ENCODE assay signal across 29 mouse cellular contexts in genomic region chr17:27183667-27184292, GRCm38 (mm10). TPM values are rescaled to one million over a fixed set of nuclear protein-coding genes. Genes with fewer than 3 reads are reported as not detected.
DNase-seq lines count a peak whose midpoint lies in the region; ATAC-seq lines count a peak whose summit lies in the region.
"Had no signal": no experiment of that assay in that cellular context is flagged by ENCODE, and none has a peak within 500 bp of the region (broad histone marks: within the 10 kb centered on the region; RNA-seq: fewer than 3 reads in every experiment).

No protein-coding gene starts in this region.

- H3K9me3 ChIP-seq in liver, embryonic 13.5 days (replicated peaks), result peaks cover 5% of the 10 kb centered on the region; the same call in 1 of the 2 replicates
- H3K9me3 ChIP-seq: forebrain, embryonic 12.5 days; heart, embryonic 12.5 days; hindbrain, embryonic 13.5 days; midbrain, embryonic 12.5 days; neural tube, embryonic 13.5 days had no signal

- no peaks in the 10 kb centered on the region for H3K36me3 ChIP-seq in liver, embryonic 13.5 days
- H3K36me3 ChIP-seq: forebrain, embryonic 12.5 days; heart, embryonic 12.5 days; hindbrain, embryonic 13.5 days; midbrain, embryonic 12.5 days; neural tube, embryonic 13.5 days had no signal

- WGBS in liver, embryonic 13.5 days (ENCODE audit: insufficient replicate concordance), result 55% methylated on average over 12 of the region's 12 CpGs

- peak overlapping the region; percentile 46 for H3K4me2 ChIP-seq in liver, embryonic 13.5 days
- H3K4me2 ChIP-seq: forebrain, embryonic 12.5 days; heart, embryonic 12.5 days; hindbrain, embryonic 13.5 days; lung, embryonic 14.5 days; midbrain, embryonic 12.5 days; neural tube, embryonic 13.5 days had no signal

- peaks cover 38% of the 10 kb centered on the region for H3K4me1 ChIP-seq in liver, embryonic 13.5 days (replicated peaks)

- H3K27ac ChIP-seq in liver, embryonic 13.5 days, result peak overlapping the region; percentile 59; the same call in 1 of the 2 replicates
- H3K27ac ChIP-seq: forebrain, embryonic 12.5 days; heart, adult 2 months; hindbrain, embryonic 13.5 days; kidney, postnatal 0 days; midbrain, embryonic 12.5 days; neural tube, embryonic 13.5 days had no signal

- peak; percentile 59 for DNase-seq in 3T3-L1 (ENCODE audit: low read depth, low spot score)
- DNase-seq in c-Kit-positive CD71-positive TER-119-positive erythroid progenitor cells, embryonic 14.5 days (ENCODE audit: low spot score), result peak; percentile 43
- no peak for DNase-seq in liver, embryonic 13.5 days
- no peak for DNase-seq in urinary bladder, adult 2 months (ENCODE audit: low spot score)
- DNase-seq in adrenal gland, postnatal 14 days, result no peak
- no peak for DNase-seq in retina, postnatal 1 day
- no peak for DNase-seq in gastrocnemius, adult 18-20 months (ENCODE audit: low spot score)
- DNase-seq: adrenal gland, postnatal 10 days; cerebellum, postnatal 14 days; heart, adult 2 months; heart, postnatal 4 days; kidney, adult 8-10 months; kidney, postnatal 4 days; left cerebral cortex, postnatal 4 days; lung, embryonic 14.5 days; lung, postnatal 14 days; thymus, postnatal 4 days had no signal

- H3K9ac ChIP-seq in liver, embryonic 13.5 days, result peak overlapping the region; percentile 31; the same call in 1 of the 2 replicates
- H3K9ac ChIP-seq: forebrain, embryonic 12.5 days; heart, embryonic 12.5 days; hindbrain, embryonic 13.5 days; lung, embryonic 14.5 days; midbrain, embryonic 12.5 days; neural tube, embryonic 13.5 days had no signal

- peaks cover 10% of the 10 kb centered on the region for H3K27me3 ChIP-seq in liver, embryonic 13.5 days
- H3K27me3 ChIP-seq: hindbrain, embryonic 13.5 days; midbrain, embryonic 12.5 days; neural tube, embryonic 13.5 days; Patski had no signal

- no peak overlapping the region for H3K4me3 ChIP-seq in liver, embryonic 13.5 days (replicated peaks)
- H3K4me3 ChIP-seq: forebrain, embryonic 12.5 days; heart, adult 2 months; heart, embryonic 12.5 days; hindbrain, embryonic 13.5 days; midbrain, embryonic 12.5 days; myocyte; neural tube, embryonic 13.5 days had no signal

- peak; percentile 78 for ATAC-seq in liver, embryonic 13.5 days (ENCODE audit: low read depth)
- ATAC-seq in megakaryocyte progenitor cell, adult 5-6 weeks (replicated peaks; ENCODE audit: poor library complexity), result 0 out of 2 replicates have a peak, but pooled peaks have one; percentile 26
- ATAC-seq: intestine, embryonic 16.5 days; Patski had no signal

RNA-seq across cellular contexts. Expression of gene Ip6k3, which starts 16.2 kb away (rescaled TPM):
- 0.06 TPM in 1 of 2 replicates, not detected in the other for polyA plus RNA-seq in liver, embryonic 13.5 days (2015; fragmentation: Nextera tagmentation; extraction: Ambion mirVana)
- total RNA-seq in megakaryocyte progenitor cell, adult 5-6 weeks (2015), result not detected in 2 replicates
- total RNA-seq in megakaryocyte progenitor cell, adult 5-6 weeks (2017), result not detected in 2 replicates
- 0.13 and 0.17 TPM in 2 replicates for polyA plus RNA-seq in urinary bladder, adult 2 months (2012; rRNA removed)
- 0.53 and 0.56 TPM in 2 replicates for total RNA-seq in adrenal gland, postnatal 14 days (2021)
- total RNA-seq in gastrocnemius, adult 18-20 months (2021), result 10 to 100 TPM; 29.8 to 66.9 TPM
- total RNA-seq: left cerebral cortex, postnatal 4 days; midbrain, postnatal 0 days had no signal
- polyA plus RNA-seq: G1E; lung, embryonic 14.5 days; midbrain, postnatal 0 days had no signal

RNA-seq across cellular contexts. Expression of gene Lemd2, which starts 20.5 kb away (rescaled TPM):
- 3.0 and 4.6 TPM in 2 replicates for polyA plus RNA-seq in liver, embryonic 13.5 days (2015; fragmentation: Nextera tagmentation; extraction: Ambion mirVana)
- 12.1 and 13.0 TPM in 2 replicates for total RNA-seq in megakaryocyte progenitor cell, adult 5-6 weeks (2015)
- total RNA-seq in megakaryocyte progenitor cell, adult 5-6 weeks (2017), result 21.4 and 21.8 TPM in 2 replicates
- polyA plus RNA-seq in urinary bladder, adult 2 months (2012; rRNA removed), result 58.8 and 65.6 TPM in 2 replicates
- 49.6 and 54.7 TPM in 2 replicates for total RNA-seq in adrenal gland, postnatal 14 days (2021)
- total RNA-seq in gastrocnemius, adult 18-20 months (2021), result 10 to 100 TPM; 20.6 to 21.9 TPM

RNA-seq across cellular contexts. Expression of gene Uqcc2, which starts 50.1 kb away (rescaled TPM):
- polyA plus RNA-seq in liver, embryonic 13.5 days (2015; fragmentation: Nextera tagmentation; extraction: Ambion mirVana), result 211 and 216 TPM in 2 replicates
- 134 and 138 TPM in 2 replicates for total RNA-seq in megakaryocyte progenitor cell, adult 5-6 weeks (2015)
- 154 and 170 TPM in 2 replicates for total RNA-seq in megakaryocyte progenitor cell, adult 5-6 weeks (2017)
- polyA plus RNA-seq in urinary bladder, adult 2 months (2012; rRNA removed), result 175 and 243 TPM in 2 replicates
- 162 and 182 TPM in 2 replicates for total RNA-seq in adrenal gland, postnatal 14 days (2021)
- total RNA-seq in gastrocnemius, adult 18-20 months (2021), result 100 to 1,000 TPM; 426 to 428 TPM

Comparison
In these comparisons a context has a peak if more than half of its experiments do, and no peak if none do; other contexts are left out.
1. DNase-seq: peak in 3T3-L1 (single experiment) and c-Kit-positive CD71-positive TER-119-positive erythroid progenitor cells, embryonic 14.5 days (single experiment); none in liver, embryonic 13.5 days (single experiment), urinary bladder, adult 2 months (single experiment), adrenal gland, postnatal 14 days (single experiment), retina, postnatal 1 day (single experiment) and gastrocnemius, adult 18-20 months (single experiment).
2. RNA of gene Ip6k3, which starts 16.2 kb away (total RNA-seq): 29.8 to 66.9 TPM in gastrocnemius, adult 18-20 months; 0.53 to 0.56 TPM in adrenal gland, postnatal 14 days and not detected in megakaryocyte progenitor cell, adult 5-6 weeks; every median in the first group is over 10 times any median in the second.